Mouse (Mus musculus) brain, adult 2 months (tissue): ENCODE results near the gene Bicc1.

Experiments
- DNase-seq: peaks from one replicate; pipeline ENCODE4 v3.0.0; 2011; ENCODE audit warnings: low read depth, low spot score

Bicc1 gene

DNA sequence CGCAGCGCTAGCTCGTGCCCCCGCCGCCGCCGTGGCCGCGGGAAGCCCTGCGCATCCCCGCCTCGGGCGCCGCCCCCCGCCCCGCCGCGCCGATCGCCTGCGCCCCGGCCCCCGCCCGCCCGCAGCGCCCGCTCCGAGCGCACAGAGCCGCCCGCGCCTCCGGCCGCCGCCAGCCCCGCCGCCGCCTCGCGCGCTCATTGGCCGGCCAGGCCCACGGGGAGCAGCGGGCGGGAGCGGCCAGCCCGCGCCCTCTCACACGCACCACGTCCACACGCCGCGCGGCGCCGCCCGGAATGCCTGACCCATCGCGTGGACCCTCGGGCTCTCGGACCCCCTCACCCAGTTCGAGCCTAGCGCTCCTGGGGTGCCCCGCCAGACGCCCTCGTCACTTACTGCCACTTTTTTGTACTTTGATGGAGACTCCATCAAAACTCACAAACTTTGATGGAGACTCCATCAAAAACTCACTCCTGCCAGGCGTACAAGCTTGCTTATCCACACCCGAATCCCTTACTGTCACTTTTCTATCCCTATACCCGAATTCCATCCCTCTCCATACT lies at the start of gene Bicc1:
Gene Bicc1, minus strand, starts transcription at position 25 of the 560 bp plus-strand sequence.
- peak; percentile 39 for DNase-seq

DNA sequence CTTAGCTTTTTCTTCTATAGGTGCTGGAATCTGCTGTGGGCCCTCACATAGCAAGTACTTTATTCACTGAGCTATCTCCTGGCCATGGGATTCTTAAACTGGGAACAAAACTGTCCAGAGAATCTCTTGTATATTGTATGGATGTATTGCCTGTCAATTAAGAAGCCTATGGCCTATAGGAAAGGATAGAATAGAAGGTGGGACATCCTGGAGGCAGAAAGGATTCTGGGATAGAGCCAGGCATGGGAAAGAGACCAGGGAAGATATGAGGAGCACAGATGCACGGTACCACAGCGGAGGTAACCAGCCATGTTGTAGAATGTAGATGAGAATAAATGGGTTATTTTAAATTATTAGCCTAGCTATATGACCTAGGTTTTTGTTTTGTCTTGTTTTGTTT lies 42.0 kb upstream of the Bicc1 start:
- no peak for DNase-seq

DNA sequence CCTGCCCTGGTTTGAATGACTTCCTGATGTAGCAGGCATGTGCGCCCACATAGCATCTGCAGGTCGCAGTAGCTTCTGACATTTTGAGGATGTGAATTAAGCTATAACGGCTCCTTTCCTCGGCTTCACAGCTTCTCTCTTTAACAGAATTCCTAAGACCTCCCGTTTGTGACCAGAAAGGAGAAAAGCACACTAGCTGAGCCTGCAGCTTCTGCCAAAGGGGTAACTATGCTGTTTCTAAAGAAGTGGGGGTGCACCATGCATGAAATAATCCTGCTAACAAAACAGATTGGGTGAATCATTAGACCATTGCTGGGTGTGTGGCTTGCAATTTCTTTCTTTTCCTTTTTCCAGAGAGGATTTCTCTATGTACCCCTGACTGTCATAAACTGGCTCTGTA lies 41.5 kb upstream of the Bicc1 start:
- peak; percentile 27 for DNase-seq

DNA sequence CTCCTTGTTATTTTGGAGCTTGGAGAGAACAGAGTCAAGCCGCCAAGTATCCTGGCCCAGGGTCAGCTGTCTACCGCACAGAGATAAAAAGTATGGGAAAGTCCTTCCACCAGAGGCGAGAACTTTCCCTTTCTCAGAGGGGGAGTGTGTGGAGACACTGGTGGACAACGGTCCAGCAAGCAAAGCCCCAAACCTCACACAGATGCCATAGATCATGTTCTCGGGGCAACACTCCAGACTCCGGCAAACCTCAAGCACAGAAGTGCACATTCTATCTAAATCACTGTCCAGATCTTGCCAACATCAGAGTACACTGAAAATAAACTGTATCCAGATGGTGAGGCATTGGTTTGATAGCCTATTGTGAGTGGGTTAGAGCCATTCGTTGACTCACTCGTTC lies 39.2 kb upstream of the Bicc1 start:
- DNase-seq: no peak

DNA sequence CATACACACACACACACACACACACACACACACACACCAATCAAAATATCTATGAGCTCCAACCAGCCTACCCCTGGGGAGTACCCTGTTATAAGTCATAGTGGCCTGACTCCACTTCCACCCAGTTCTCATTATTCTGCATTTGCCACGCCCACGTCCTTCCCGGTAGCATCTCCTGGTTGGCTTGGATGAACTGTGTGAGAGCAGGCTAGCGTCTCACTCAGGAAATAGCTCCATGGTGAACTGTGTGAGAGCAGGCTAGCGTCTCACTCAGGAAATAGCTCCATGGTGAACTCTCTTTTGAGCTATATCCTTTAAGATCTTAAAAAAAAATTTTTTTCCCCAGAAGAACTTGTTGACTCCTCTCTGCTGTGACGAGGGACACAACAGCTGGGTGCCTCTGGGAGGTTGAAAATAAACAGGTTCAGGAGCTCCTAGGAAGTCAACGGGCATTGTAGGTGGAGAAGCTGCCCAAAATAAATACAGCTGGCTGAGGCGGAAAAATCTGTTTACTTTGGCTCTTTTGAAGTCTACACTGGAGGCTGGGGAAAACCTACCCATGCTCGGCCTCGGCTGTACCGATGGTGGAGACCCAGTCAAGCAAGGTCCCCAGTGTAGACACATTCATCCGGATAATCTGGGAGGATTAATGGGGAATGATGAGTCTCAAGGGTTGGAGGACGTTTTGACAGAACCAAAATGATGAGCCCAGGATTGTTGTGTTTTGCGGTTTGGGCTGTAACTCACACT lies 37.7 kb upstream of the Bicc1 start:
- peak; percentile 18 for DNase-seq

DNA sequence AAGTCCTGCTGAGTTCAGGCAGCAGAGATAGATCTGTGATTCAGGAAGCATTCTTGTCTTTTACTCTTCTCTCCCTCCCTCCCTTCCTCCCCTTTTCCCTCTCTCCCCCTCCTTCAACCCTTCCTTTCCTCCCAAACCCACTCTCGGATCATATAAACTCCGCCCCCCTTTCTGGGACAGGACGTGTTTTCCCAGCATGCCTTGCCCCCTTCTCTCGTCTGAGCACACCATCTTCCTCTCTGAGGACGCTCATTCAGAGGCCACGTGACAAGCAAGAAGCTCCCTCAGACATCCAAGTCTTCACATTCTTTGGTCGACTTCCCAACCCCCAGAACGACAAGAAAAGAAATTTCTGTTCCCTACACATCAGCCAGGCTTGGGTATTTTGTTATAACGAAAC lies 36.0 kb upstream of the Bicc1 start:
- peak; percentile 24 for DNase-seq

DNA sequence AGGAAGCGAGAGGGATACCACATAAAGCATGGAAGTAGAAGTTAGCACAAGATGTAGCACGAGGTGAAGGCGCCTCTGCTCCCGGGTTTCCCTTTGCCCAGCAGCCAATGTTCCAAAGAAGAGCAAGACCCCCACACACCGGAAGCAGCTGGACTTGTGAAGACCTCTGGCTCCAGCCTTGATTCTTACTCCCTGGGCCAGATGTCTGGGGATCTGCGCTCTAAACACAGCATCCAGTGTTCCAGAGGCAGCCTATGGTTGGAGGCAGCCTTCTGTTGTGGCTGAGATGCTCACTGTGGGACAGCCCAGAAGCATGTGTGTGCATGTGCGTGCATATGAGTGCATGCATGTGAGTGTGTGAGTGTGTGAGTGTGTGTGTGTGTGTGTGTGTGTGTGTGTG lies 35.2 kb upstream of the Bicc1 start:
- no peak for DNase-seq

DNA sequence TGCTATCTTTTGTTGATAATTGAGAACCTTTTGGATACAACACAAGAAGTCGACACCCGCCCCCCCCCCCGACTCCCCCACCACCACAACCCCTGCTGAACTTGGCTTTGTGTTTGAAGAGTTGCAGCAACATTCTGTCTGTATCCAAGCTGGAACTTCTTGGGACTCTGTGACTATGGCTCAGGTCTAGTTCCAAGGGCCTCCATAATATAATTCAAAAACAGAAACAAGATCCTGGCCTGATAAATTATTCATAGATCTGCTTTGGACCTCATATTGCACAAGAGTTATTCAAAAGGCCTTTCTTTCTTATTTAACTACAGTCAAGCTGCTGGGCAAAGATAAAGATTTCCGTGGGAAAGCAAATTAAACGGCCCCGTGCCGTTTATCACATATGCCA lies 33.8 kb upstream of the Bicc1 start:
- no peak for DNase-seq

DNA sequence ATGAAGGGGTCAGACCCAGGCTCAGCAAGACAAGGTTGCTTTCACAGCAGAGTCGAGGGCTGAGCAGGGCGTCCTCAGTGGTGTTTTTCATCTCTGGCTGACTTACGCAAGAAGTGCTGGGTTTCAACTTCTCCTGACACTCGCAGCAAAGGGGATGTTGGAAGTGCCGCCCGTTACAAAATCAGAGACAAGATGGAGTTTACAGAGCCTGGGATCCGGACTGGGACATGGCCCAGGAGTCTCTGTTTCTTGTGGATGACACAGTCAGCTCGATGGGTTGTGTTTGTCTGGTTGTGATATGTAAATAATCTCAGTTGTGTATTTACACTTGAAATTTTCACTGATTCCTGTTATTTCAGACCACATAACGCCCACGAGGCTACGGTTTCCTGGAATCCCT lies 33.4 kb upstream of the Bicc1 start:
- DNase-seq: peak; percentile 18

DNA sequence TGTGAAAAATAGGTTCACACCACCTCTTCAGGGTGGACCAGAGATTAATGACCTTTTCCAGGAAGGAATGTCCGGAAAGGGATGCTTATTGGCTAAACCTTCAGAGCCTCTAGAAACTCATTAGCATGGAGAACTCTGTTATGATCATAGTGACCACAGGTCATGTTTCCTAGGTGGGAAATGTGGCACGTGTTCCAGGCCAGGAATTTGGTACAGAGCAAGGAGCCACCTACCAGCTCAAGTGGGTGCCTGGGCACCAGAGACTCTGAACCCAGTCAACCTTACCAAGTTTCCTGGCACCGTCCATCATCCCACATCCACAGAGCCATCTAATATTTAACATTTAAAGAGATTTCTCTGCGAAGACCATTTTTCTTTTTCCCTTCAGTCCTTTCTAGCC lies 29.2 kb upstream of the Bicc1 start:
- no peak for DNase-seq

DNA sequence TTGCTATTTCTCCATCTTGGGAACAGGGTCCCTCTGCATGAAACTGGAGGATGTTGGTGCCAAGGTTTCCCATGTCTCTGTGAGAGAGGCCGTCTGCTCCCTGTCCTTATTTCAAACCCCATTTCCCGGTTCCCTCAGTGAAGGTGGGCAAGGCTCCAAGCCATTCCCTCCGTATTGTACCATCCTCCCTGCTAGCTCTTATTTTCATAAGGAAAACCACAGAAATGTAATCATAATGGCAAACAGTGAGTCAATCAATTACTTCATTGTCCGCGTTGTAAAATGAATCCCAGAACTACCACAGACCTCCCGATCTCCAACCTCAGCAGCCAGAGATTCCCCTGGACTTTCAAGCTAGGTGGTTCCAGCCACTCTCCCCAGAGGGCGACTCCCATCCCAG lies 25.6 kb upstream of the Bicc1 start:
- no peak for DNase-seq

DNA sequence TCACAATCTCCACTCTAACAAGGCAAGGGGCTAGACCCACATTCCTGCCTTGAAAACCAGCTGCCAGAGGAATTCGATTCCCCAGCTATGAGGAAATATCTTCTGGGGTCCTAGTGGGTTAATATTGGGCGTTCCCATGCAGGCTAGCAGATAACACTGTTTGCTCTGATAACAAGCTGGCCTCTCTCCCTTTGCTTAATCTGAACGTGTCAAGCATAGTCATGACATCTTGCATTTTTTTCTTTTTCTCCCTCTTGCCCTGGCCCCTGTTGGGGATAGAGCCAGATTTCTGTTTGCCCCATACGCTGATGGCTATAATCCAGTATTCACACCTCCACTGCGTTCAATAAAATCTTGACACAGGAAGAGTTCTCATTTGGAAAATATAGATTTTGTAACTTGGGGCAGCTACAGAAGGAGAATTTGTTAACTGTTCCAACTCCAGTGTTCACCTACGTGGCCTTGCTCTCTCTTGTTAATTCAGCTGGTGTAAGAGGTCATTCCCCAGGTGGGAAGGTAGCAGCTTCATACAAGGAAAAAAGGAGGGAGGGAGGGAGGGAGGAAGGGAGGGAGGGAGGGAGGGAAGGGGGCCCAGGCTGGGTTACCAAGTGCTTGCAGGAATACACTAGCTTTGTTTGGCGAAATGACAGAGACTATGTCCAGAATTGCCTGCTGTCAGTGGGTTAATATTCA lies 24.0 kb upstream of the Bicc1 start:
- DNase-seq: no peak

DNA sequence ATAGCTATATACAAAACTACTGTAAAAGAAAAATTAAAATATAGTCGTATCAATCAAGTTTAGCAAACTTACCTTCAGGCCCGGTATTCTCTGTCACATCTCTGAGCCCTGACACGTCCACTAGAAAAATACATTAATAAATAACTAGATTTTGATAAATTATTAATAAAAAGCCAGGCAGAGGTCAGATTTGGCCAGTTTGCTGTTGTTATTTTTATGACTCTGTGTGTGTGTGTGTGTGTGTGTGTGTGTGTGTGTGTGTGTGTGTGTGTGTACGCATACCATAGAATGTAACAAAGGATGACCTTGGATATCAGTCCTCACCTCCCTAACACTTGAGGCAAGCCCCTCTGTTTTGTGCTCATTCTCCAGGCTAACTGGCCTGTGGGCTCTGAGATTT lies 22.4 kb upstream of the Bicc1 start:
- no peak for DNase-seq

DNA sequence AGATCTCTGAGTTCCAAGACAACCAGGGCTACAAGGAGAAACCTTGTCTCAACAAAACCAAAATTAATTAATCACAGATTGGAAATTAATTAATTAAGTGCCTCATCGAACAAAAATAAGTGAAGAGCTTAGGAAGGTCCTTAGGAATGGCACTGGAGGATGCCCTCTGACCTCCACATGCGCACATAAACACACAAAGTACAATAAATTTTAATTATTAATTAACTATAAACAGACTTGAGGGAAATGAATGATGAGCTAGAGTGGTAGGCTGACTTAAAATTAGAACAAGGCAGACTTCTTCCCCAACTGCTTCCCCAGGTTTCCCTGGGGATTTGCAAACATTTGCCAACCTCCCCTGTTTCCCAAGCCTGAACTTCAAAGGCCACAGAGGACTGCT lies 21.6 kb upstream of the Bicc1 start:
- no peak for DNase-seq

DNA sequence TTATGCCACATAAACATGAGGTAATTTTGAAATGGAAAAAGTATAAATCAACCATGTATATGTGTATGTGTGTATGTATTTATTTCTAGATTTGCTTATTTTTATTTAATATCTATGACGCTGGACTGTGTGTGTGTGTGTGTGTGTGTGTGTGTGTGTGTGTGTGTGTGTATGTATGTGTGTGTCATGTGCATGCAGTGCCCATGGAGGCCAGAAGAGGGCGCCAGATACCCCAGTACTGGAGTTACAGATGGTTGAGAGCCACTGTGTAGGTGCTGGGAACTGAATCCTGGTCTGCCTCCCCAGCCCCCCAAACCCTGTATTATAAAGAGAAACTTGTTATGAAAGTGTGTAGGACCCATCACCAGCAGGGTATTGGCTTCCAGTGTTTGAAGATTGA lies 20.6 kb upstream of the Bicc1 start:
- no peak for DNase-seq

DNA sequence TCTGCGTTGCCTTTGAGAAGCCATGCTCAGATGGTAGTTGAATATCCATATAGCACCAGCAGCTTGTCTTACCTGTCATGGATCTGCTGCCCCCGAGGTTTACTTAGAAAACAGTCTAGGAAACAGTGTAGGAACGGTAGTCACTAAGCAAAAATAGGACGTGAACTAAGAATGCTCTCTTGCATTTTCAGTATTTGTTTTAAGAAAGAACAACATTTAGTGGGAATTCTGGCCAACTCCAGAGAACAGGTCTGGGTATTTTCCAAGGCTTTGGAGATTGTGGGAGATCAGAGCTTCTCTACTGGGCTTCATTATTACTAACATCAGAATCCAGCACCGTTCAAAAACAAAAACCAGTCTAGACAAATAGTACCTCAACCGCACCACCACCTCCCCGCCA lies 17.7 kb upstream of the Bicc1 start:
- DNase-seq: no peak

DNA sequence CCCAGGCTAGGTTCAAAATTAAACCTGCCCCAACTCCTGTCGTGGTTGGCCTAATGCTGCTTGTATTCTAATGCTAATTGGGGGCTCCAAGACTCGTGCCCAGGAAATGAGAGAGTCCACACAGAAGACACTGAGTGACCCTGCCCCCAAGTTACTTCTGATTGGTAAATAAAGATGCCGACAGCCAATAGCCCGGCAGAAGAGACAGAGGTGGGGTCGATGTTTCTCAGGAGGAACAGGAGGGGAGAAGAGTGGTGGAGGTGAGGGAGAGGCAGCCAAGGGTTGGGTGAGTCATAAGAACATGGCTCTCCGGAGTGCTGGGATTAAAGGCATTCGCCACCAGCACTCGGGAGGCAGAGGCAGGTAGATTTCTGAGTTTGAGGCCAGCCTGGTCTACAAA lies 16.8 kb upstream of the Bicc1 start:
- no peak for DNase-seq

DNA sequence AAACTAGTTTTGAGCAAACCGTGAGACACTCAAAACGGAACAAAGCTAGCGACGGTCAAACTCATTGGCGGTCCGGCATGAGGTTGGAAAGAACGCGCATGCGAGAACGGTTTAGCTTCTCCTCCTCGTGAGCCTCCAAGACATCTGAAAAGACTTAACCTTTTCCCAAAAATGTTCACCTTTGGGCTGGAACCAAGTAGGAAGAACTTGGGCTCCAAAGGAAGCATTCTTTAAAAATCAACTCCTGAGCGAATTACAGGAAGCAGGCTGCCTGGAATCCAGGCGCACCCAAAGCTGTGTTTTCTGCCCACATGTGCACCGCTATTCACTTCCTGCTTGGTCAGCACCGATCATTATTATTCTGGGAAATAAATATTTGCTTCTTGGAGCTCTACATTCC lies 15.8 kb upstream of the Bicc1 start:
- no peak for DNase-seq

DNA sequence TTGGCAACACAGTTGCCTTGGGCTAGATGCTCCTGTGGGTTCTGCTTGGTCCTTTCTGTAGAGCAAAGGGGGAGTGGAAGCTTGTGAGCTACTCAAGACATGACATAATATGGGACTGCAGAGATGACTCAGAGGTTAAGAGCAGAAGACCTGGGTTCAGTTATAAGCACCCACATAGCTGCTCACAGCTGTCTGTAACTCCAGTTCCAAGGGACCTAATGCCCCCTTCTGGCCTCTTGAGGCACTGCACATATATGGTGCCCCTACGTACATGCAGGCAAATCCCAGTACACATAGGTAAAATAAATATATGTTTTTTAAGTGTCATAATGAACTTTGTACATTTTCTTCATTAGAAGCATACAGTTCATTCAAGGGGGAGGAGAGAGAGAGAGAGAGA lies 11.9 kb upstream of the Bicc1 start:
- DNase-seq: no peak

DNA sequence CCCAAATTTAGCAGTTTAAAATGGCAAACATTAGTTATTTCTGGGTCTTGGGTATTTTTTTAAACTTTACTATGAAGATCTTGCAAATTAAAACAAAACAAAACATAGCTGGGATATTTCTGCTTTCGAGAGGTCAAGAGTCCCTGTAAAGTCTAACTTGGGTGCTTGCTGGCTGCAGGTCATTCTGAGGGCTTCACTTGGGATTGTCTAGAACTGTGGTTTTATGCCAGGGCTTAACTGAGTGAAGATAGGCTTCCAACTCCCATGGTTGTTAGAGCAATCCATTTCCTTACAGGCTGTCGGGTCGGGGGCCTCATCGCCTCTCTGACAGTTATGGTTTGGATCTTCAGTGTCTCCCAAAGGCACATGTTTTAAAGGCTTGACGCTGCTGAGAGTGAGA lies 11.3 kb upstream of the Bicc1 start:
- DNase-seq: no peak

DNA sequence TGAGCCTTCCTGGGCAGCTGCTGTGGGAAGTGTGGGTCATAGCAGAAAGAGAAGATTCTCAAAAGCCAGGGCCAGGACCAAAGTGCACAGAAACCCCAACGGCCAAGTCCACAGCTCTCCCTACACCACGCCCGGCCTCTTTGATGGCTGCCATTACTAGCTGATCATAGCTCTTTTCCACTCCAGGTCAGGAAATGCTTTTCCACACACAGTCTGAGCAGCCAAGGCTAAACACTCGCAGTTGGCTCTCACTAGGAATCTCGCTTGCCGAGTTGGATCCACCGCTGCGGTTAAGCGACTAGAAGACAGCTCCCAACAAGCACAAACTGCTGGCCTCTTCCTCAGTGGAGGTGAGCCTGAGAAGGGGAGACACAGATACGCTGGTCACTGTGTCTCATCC lies 10.3 kb upstream of the Bicc1 start:
- DNase-seq: no peak

DNA sequence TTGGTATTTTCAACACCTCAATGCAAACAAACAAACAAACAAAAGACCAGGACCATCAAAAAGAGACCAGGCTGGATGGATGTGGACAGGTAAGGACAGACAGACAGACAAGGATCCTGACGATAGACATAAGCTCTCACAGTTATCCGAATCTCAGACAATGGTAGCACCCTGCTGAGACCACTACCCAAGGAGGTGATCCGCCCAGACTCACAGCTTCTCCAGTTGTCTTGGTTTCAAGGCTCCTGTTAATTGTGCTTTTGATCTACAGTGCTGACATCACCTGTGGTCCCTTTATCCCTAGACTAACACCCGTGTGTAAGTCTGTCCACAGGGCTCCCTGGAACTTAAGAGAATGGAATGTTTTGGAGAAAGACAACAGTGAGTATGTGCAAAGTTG lies 9.7 kb upstream of the Bicc1 start:
- no peak for DNase-seq

DNA sequence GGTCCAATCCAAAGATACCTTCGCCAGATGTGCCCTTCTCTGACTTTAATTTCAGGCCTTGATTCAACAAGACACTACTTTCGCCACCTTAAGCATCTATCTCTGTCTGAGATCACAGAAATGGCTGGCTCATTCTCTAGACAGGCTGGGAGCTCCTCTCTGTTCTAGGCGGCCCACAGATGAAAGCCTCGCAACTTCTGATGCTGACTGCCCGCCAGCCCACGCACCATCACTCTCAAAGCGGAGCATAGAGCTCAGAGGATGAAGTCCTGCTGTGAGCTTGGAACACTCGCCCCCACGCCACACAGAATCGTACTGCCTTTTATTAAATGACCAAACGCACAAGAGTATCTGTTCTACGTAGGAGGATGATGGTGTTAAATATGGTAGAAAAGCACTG lies 949 bp upstream of the Bicc1 start:
- DNase-seq: peak; percentile 70
